Mouse (Mus musculus): Measurements from ENCODE around the gene B230118H07Rik.

GRCm38 (mm10) chr2:101603099-101603498 lies 46.2 kb downstream of the B230118H07Rik start:
- TF ChIP-seq MAFK (IDR thresholded peaks at IDR 0.05; ENCODE audit: insufficient read depth, low read depth, low read length) (peak; percentile 96), CHD2 (IDR thresholded peaks at IDR 0.05; ENCODE audit: low read depth, low read length) (no peak), ZC3H11A (IDR thresholded peaks at IDR 0.05; ENCODE audit: borderline replicate concordance, low read depth, low read length) (no peak), ZNF384 (IDR thresholded peaks at IDR 0.05; ENCODE audit: low read depth, low read length) (no peak), HCFC1 (IDR thresholded peaks at IDR 0.05; ENCODE audit: borderline replicate concordance, insufficient read depth, low read length) (no peak)
